In genomic region chr11:22871628-22872306, GRCm38 (mm10) we compare ENCODE assay signal across 7 mouse cellular contexts. TPM values are rescaled to one million over a fixed set of nuclear protein-coding genes. Genes with fewer than 3 reads are reported as not detected.
DNase-seq lines count a peak whose midpoint lies in the region; ATAC-seq and TF ChIP-seq lines count a peak whose summit lies in the region.

No protein-coding gene starts in this region.

- peak; percentile 27 for DNase-seq in thymus, adult 2 months
- no peak for DNase-seq in thymus, adult 18-20 months
- DNase-seq in layer of hippocampus, postnatal 14 days (ENCODE audit: low spot score in 2 of 2): no peak
- no peak for DNase-seq in hindbrain, embryonic 11.5 days (ENCODE audit: low spot score)

- 0 out of 2 replicates have a peak, but pooled peaks have one; percentile 53 for ATAC-seq in heart, embryonic 15.5 days (replicated peaks; ENCODE audit: insufficient number of reproducible peaks, insufficient read depth, low FRiP score, low read depth)
- ATAC-seq in lung, embryonic 16.5 days (ENCODE audit: low read depth): peak; percentile 71
- ATAC-seq in forebrain, embryonic 13.5 days: no peak
- ATAC-seq in hindbrain, embryonic 11.5 days (ENCODE audit: low FRiP score): no peak

- H3K4me3 ChIP-seq in thymus, adult 2 months (ENCODE audit: control insufficient read depth, insufficient read depth, low read length): peak overlapping the region; percentile 16; the same call in 1 of the 2 replicates
- peak overlapping the region; percentile 13; the same call in 1 of the 2 replicates for H3K4me3 ChIP-seq in heart, embryonic 15.5 days
- H3K4me3 ChIP-seq in lung, embryonic 16.5 days (ENCODE audit: low read length): no peak overlapping the region; the same call in 1 of the 2 replicates
- H3K4me3 ChIP-seq in forebrain, embryonic 13.5 days: no peak overlapping the region
- no peak overlapping the region for H3K4me3 ChIP-seq in hindbrain, embryonic 11.5 days (ENCODE audit: low read depth, low read length)

- no peaks in the 10 kb centered on the region for H3K27me3 ChIP-seq in thymus, adult 2 months (ENCODE audit: control insufficient read depth, insufficient read depth, low read length)
- H3K27me3 ChIP-seq in heart, embryonic 15.5 days: no peaks in the 10 kb centered on the region
- no peaks in the 10 kb centered on the region for H3K27me3 ChIP-seq in lung, embryonic 16.5 days (ENCODE audit: control insufficient read depth, insufficient read depth, low read depth, low read length)
- no peaks in the 10 kb centered on the region for H3K27me3 ChIP-seq in forebrain, embryonic 13.5 days
- no peaks in the 10 kb centered on the region for H3K27me3 ChIP-seq in hindbrain, embryonic 11.5 days (ENCODE audit: control insufficient read depth, insufficient read depth, low read length)

- 12% methylated on average over 7 of the region's 7 CpGs for WGBS in thymus, adult 2 months
- 50% methylated on average over 7 of the region's 7 CpGs for WGBS in heart, embryonic 15.5 days
- WGBS in lung, embryonic 16.5 days: 39% methylated on average over 7 of the region's 7 CpGs
- 70% methylated on average over 7 of the region's 7 CpGs for WGBS in forebrain, embryonic 13.5 days
- WGBS in hindbrain, embryonic 11.5 days: 76% methylated on average over 7 of the region's 7 CpGs

- H3K36me3 ChIP-seq in thymus, adult 2 months (ENCODE audit: control insufficient read depth, insufficient read depth, low read length): no peaks in the 10 kb centered on the region
- H3K36me3 ChIP-seq in heart, embryonic 15.5 days: no peaks in the 10 kb centered on the region
- no peaks in the 10 kb centered on the region for H3K36me3 ChIP-seq in lung, embryonic 16.5 days (ENCODE audit: control insufficient read depth, insufficient read depth, low read length)
- no peaks in the 10 kb centered on the region for H3K36me3 ChIP-seq in forebrain, embryonic 13.5 days (ENCODE audit: poor library complexity, severe bottlenecking)
- no peaks in the 10 kb centered on the region for H3K36me3 ChIP-seq in hindbrain, embryonic 11.5 days (ENCODE audit: control insufficient read depth, insufficient read depth, low read length)

- no peak for TF ChIP-seq POLR2A in thymus, adult 2 months (IDR thresholded peaks at IDR 0.05; ENCODE audit: control insufficient read depth, extremely low read depth, insufficient read depth, low read length, poor library complexity)

- peak overlapping the region; percentile 46 for H3K4me2 ChIP-seq in heart, embryonic 15.5 days
- H3K4me2 ChIP-seq in lung, embryonic 16.5 days (ENCODE audit: low read depth, low read length): peak overlapping the region; percentile 31
- H3K4me2 ChIP-seq in forebrain, embryonic 13.5 days: no peak overlapping the region
- H3K4me2 ChIP-seq in hindbrain, embryonic 11.5 days (replicated peaks; ENCODE audit: low read depth, low read length): no peak overlapping the region

- no peak overlapping the region for H3K9ac ChIP-seq in heart, embryonic 15.5 days
- no peak overlapping the region for H3K9ac ChIP-seq in lung, embryonic 16.5 days (ENCODE audit: low read length)
- no peak overlapping the region for H3K9ac ChIP-seq in forebrain, embryonic 13.5 days
- H3K9ac ChIP-seq in hindbrain, embryonic 11.5 days (ENCODE audit: low read depth, low read length): no peak overlapping the region

- TF ChIP-seq CTCF in thymus, adult 2 months (IDR thresholded peaks at IDR 0.05; ENCODE audit: borderline replicate concordance, control insufficient read depth, extremely low read depth, insufficient read depth, low read length, poor library complexity): no peak

- peak overlapping the region; percentile 57 for H3K27ac ChIP-seq in thymus, adult 2 months (ENCODE audit: control insufficient read depth, insufficient read depth, low read length)
- H3K27ac ChIP-seq in heart, embryonic 15.5 days: peak overlapping the region; percentile 69
- peak overlapping the region; percentile 61 for H3K27ac ChIP-seq in lung, embryonic 16.5 days (ENCODE audit: low read length)
- H3K27ac ChIP-seq in forebrain, embryonic 13.5 days: no peak overlapping the region; the same call in 1 of the 2 replicates
- H3K27ac ChIP-seq in hindbrain, embryonic 11.5 days (ENCODE audit: low read depth, low read length): no peak overlapping the region

- H3K9me3 ChIP-seq in heart, embryonic 15.5 days (replicated peaks): no peaks in the 10 kb centered on the region
- H3K9me3 ChIP-seq in lung, embryonic 16.5 days (ENCODE audit: control insufficient read depth, low read length): no peaks in the 10 kb centered on the region
- H3K9me3 ChIP-seq in forebrain, embryonic 13.5 days (replicated peaks): no peaks in the 10 kb centered on the region
- H3K9me3 ChIP-seq in hindbrain, embryonic 11.5 days (ENCODE audit: control insufficient read depth, low read length): no peaks in the 10 kb centered on the region

- peaks cover 19% of the 10 kb centered on the region for H3K4me1 ChIP-seq in thymus, adult 2 months (replicated peaks; ENCODE audit: control insufficient read depth, insufficient read depth, low read length)
- peaks cover 13% of the 10 kb centered on the region for H3K4me1 ChIP-seq in heart, embryonic 15.5 days (replicated peaks)
- H3K4me1 ChIP-seq in lung, embryonic 16.5 days (replicated peaks; ENCODE audit: control insufficient read depth, insufficient read depth, low read length): peaks cover 15% of the 10 kb centered on the region
- peaks cover 11% of the 10 kb centered on the region; the same call in 1 of the 2 replicates for H3K4me1 ChIP-seq in forebrain, embryonic 13.5 days
- H3K4me1 ChIP-seq in hindbrain, embryonic 11.5 days (replicated peaks; ENCODE audit: control insufficient read depth, insufficient read depth, low read length): no peaks in the 10 kb centered on the region

RNA-seq across cellular contexts. Expression of gene B3gnt2, which starts 11.0 kb away (rescaled TPM):
- polyA plus RNA-seq in thymus, adult 2 months (2012; rRNA removed): 35.4 and 41.4 TPM in 2 replicates
- polyA plus RNA-seq in heart, embryonic 15.5 days (2015; fragmentation: Nextera tagmentation; extraction: Ambion mirVana): 6.5 and 6.9 TPM in 2 replicates
- 11.0 and 12.7 TPM in 2 replicates for polyA plus RNA-seq in lung, embryonic 16.5 days (2015; fragmentation: Nextera tagmentation; extraction: Ambion mirVana)
- 2.0 and 2.2 TPM in 2 replicates for polyA plus RNA-seq in forebrain, embryonic 13.5 days (2015; fragmentation: Nextera tagmentation; extraction: Ambion mirVana)
- total RNA-seq in layer of hippocampus, postnatal 14 days (2021): 10 to 100 TPM; 16.1 TPM
- 1.7 and 3.0 TPM in 2 replicates for polyA plus RNA-seq in hindbrain, embryonic 11.5 days (2014; fragmentation: Nextera tagmentation; extraction: Ambion mirVana)

Comparison
In these comparisons a context has a peak if more than half of its experiments do, and no peak if none do; other contexts are left out.
1. H3K27ac ChIP-seq: peak in thymus, adult 2 months (single experiment), heart, embryonic 15.5 days (single experiment) and lung, embryonic 16.5 days (single experiment); none in forebrain, embryonic 13.5 days (single experiment) and hindbrain, embryonic 11.5 days (single experiment).
2. H3K4me3 ChIP-seq: peak in thymus, adult 2 months (single experiment) and heart, embryonic 15.5 days (single experiment); none in lung, embryonic 16.5 days (single experiment), forebrain, embryonic 13.5 days (single experiment) and hindbrain, embryonic 11.5 days (single experiment).
3. ATAC-seq: peak in heart, embryonic 15.5 days (single experiment) and lung, embryonic 16.5 days (single experiment); none in forebrain, embryonic 13.5 days (single experiment) and hindbrain, embryonic 11.5 days (single experiment).
4. H3K4me2 ChIP-seq: peak in heart, embryonic 15.5 days (single experiment) and lung, embryonic 16.5 days (single experiment); none in forebrain, embryonic 13.5 days (single experiment) and hindbrain, embryonic 11.5 days (single experiment).